Mouse (Mus musculus) embryo, embryonic 10.5 days (tissue): ENCODE data around the gene Gnb1.
"Not testable (repeated sequence)": the region's sequence is repeated elsewhere in the genome, so short reads cannot be mapped to it uniquely, and the experiment has no call there.

ENCODE experiments used
- DNase-seq: peaks from one replicate; pipeline ENCODE4 v3.0.0-alpha.2; 2015; ENCODE audit warnings: low spot score

The Gnb1 gene

DNA sequence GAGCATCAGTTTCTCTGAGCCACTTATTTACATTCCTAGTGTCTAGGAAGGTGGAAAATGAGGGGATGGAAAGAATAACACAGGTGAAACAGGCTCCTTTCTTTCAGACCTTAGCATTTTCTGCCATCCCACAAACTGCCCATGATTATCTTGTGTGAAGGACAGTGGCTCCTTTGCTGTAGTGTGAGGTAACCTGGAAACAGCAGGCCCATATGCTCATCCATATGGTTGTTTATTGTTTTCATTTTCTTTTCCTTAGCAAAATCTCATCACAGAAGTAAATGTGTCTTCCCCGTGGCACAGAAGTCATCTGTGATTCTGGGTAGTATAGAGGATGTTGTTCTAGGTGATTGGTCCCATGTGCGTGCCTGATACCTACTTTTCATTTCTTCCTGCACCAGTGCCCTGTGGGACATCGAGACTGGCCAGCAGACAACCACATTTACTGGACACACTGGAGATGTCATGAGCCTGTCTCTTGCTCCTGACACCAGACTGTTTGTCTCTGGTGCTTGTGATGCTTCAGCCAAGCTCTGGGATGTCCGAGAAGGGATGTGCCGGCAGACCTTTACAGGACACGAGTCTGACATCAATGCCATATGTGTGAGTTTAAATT, 61.9 kb downstream of the Gnb1 start:
- no peak for DNase-seq

- no peak for DNase-seq
Observed at GRCm38 (mm10) chr4:155554880-155555279, 63.7 kb downstream of the Gnb1 start.

- no peak for DNase-seq
Observed at GRCm38 (mm10) chr4:155555464-155555863, 64.3 kb downstream of the Gnb1 start.

GRCm38 (mm10) chr4:155559454-155559853, 68.3 kb downstream of the Gnb1 start:
- no peak for DNase-seq

DNA sequence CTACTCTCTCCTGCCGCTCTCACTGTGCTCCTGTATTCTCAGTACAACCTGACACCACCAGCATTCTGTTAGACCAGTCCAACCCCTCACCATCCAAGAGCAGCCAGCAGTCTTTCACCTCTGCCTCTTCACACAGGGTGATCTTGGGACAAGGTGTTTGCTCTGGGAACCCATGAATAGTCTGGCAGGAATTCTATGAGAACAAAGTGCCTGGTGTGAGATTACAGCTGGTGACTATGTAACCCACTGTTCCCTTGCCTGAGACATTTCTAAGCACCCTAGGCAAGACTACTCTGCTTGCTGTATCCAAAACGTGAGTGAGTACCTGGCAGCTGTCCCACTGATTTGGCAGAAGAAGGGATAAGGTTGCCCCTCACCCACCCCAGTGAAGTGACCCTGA, 69.8 kb downstream of the Gnb1 start:
- no peak for DNase-seq

DNA sequence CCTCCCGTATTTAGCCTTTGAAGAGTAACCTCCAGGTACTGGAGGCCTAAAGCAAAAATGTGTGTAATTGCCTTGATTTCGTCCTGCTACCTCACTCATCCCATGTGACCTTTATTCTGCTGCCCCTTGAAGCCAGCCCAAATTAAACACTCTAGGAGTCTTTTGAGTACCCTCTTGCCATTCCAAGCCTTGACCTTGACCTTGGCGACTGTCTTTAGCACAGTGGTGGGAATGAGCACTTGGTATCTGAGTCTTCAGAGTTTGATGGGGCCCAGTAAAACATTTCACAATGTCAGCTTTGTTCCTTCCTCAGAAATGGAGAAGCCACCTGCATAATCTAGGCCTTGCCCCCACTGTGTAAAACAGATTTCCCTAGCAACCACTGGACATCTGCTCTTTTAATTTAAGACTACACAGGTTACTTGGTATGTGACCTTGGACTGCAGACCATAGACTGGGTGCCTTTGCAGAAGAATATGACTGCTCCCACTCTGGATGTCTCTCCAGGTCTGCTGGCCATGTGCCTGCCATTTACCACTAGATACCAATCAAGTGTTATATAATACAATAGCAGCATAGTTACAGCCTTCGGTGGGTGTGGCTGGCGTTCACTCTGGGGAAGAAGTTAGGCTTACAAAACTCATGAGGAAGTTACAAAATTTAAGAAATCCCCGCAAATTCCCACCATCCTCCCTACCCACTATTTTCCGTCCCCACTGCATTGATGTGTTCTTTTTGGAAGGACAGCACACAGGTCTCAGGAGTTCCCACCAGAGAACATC, 70.7 kb downstream of the Gnb1 start, which contains the start of gene Nadk:
Gene Nadk, plus strand, starts transcription at position 718 of the 782 bp plus-strand sequence.
- peak; percentile 47 for DNase-seq

DNA sequence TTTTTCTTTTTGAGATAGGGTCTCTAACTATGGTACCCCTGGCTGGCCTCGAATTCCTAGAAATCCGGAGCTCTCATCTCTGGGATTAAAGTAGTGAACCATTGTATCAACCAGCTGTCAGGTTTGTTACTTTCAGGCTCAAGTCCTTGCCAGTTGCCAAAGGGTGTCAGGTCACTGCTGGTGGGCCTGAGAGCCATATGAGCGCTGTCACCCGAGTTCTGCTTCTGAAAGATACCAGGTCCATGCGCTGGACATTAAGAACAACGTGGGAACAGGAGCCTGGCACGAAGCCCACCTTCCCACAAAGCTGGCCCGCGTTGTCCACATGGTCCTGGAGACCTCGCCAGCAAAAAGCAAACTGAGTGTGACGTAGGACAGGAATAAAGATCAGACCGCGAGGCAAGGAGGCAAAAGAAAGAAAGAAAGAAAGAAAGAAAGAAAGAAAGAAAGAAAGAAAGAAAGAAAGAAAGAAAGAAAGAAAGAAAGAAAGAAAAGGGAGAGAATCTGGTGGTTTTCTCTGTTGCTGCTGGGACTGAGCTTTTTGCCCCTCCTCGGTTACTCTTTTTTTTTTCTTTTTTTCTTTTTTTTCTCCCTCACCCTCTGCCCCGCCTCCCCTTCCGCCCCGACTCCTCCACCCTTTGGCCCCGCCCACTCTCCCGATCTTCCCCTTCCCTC, 71.7 kb downstream of the Gnb1 start:
- peak; percentile 59 for DNase-seq

DNA sequence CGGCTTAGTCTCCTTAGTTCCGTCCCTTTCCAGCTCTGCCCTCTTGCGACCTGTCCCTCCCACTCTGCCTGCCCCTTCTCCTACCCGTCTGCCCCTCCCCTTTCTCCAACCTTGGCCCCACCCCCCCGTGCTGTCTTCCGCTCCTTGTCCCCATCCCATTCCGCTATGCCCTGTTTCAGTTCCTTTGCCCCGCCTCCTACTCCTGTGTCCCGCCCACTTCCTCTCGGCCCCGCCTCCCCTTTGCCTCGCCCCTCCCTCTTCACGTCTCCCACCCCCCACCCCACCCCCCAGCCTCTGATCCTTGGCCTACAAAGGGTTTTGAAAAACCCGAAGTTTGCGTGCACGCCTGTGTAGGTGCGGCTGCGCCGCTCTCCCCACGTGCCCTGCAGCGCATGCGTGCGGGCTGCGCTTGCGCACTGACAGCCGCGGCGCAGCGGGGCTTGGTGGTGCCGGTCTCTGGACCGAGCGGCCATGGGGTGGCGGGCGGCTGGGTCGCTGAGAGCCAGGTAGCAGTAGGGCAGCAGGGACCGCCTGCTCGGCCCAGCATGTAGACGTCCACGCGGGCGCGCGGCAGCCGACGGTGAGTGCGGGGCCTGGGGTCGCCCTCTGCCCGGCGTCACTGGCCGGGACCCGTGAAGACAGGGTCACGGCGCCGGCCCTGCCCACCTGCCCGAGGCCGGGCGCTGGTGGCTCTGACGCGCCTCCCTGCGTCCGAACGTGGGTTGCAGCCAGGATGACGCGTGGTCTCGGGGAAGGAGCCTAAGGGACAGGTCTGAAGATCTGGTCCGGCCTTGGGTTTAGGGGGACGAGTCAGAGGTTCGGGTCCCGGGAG, 72.5 kb downstream of the Gnb1 start:
- DNase-seq, result peak; percentile 100

DNA sequence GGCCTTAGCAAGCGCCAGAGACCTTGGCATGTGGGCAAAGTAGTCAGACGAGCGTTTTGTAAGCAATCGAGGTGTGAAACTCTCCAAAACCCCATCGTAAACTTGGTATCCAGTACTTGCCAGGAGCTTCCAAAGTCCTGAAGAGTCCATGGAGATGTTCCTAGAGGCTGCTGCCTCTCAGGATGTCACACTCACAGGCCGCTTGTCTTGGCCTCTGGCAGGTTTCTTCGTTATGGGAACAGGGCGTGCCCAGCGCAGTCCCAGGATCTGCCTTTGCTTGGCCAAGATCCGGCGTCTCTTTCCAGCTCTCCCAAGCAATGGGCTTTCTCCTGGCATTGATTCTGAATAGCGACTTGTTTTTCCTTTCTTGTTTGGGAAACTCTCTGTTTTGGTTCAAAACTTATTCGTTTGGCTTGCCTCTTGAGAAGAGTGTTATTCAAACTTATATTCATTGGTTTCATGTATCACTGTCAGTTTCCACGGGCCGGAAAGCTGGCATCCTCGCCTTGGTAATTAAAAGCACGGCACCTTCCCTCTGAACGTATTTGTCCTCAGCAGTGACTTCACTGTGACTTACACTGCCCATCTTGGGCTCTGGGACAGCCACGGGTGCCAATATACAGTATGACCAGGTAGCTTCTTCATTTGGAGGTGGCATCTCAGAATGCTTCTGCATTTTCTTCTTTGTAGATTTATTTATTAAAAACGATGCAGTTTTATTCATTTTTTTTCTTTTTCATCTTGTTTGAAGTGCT, 73.3 kb downstream of the Gnb1 start:
- DNase-seq, result no peak

DNA sequence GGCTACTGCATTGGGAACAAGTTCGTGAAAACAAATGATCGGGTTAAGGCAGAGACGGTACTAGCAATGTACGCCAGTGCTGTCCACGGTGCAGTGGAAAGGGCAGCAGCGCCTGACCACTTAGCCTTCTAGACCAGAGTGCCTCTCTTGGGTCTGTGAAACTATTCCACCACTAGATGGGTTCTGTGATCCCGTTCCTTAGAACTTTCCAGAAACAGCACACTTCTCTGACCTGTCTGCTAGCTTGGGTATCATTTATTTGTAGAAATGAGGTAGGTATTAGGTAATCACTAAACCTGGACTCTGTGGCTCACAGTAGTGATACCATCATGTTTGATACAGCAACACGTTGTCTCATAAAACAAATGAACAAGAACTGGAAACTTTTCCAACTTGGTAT, 75.4 kb downstream of the Gnb1 start:
- no peak for DNase-seq

GRCm38 (mm10) chr4:155568170-155568569, 77.0 kb downstream of the Gnb1 start:
- DNase-seq, result peak; percentile 66

GRCm38 (mm10) chr4:155568632-155569370, 77.6 kb downstream of the Gnb1 start:
- DNase-seq, result no peak

DNA sequence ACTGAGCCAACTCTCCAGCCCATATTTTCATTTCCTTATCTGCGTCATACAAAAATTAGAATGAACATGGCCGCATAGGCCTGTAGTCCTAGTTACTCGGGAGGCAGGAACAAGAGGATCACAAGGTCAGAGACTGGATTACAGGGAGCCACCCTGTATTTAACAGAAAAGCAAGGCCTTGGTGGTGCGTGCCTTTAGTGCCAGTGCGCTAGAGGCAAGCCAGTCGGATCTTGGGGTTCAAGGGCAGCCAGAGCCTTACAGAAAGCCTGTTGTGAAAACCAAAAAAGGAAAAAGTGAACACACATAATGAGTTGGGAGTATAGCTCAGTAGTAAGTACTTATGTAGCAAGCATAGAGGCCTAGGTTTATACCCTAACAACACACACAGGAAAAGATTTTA, 78.7 kb downstream of the Gnb1 start:
- no peak for DNase-seq

GRCm38 (mm10) chr4:155570315-155570714, 79.2 kb downstream of the Gnb1 start:
- DNase-seq, result not testable (repeated sequence)

- DNase-seq, result no peak
Observed at GRCm38 (mm10) chr4:155571442-155571841, 80.3 kb downstream of the Gnb1 start.

DNA sequence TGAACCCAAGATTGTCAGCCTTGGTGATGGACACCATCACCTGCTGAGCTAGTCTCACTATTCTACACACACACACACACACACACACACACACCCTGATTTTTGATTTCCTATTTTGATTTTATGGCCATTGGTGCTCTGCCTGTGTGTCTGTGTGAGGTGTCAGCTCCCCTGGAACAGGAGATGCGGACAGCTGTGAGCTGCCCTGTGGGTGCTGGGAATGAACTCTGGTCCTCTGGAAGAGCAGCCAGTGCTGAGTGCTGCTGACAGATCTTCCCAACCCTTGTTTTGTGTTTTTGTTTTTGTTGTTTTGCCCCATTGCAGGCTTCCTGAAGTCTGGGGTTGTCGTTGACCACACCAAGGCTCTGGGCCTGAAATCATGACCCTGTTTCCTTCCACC, 82.0 kb downstream of the Gnb1 start:
- DNase-seq, result no peak

GRCm38 (mm10) chr4:155573876-155574275, 82.7 kb downstream of the Gnb1 start:
- no peak for DNase-seq

DNA sequence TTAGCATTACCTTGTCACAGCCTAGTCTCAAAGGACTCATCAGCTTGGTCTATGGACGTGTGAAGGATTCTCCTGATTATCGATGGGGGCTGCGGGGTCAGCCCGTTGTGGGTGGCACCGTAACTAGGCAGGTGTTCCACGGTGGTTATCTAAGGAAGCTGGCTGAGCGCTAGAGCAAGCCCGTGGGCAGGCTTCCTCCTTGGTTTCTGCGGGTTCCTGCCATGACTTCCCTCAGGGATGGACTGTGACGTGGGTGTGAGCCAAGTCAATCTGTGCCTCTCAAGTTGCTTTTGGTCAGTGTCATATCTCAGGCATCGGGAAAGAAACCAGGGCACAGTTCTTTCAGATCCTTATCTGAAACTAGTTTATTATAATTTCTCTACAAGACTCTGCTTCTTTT, 83.8 kb downstream of the Gnb1 start:
- DNase-seq, result no peak

DNA sequence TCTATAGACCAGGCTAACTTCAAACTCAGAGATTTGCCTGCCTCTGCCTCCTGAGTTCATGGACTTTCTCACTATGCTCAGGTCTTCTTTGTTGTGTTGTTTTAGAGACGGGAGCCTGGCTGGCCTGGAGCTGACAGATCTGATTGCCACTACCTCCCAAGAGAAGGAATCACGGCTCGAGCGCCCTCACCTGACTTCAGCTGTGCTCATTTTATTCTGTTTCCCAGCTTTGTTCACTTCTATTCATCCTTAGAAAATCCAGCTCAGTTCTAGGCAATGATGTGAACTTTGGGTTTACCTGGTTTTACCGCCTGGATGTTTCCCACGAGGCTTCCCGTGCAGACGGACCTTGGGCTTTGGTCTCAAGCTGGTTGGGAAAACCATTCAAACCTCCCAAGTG, 84.4 kb downstream of the Gnb1 start:
- no peak for DNase-seq

DNA sequence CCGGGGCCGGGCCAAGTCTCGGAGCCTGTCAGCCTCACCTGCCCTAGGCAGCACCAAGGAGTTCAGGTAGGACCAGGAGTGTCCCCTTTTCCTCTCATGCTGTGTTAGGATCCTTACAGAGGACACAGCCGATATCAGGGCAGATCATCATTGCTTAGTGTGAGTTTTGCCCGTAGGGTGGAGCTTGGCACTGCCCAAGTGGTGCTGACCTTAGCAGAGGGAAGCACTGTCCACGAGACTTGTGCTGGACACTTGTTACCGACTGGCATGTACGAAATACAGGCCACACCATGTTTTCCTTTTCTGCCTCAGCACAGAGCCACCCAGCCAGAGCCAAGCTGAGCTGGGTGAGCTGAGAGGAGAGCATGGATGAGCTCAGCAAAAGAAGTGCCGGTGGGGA, 86.0 kb downstream of the Gnb1 start:
- DNase-seq, result no peak

DNA sequence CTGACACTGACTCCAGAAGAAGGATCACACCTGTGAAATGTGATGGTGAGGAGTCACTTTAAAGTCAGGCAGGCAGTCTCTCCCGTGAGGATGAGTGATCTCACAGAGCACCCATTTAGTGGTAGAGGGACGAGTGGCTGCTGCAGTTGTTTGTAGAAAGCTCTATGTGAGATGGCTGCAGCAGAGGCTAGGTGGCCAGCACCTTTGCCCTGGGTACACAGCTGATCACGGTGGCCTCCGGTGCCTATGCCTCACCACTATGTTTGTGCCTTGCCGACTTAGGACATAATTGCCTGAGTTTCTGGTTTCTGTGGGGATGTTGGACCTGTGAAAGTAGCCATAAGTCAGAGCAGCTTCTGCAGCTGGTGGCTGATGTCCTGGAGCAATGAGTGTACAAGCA, 86.6 kb downstream of the Gnb1 start:
- DNase-seq, result no peak
